Mouse (Mus musculus): ENCODE measurements around the gene Folr1. TPM values are rescaled to one million over a fixed set of nuclear protein-coding genes. Genes with fewer than 3 reads are reported as not detected.
A peak's percentile ranks its signal among the peaks of the same experiment; 100 is the strongest.

Gene Folr1
- polyA plus RNA-seq, 1 experiment from 2014 or later: 79.2 TPM

DNA sequence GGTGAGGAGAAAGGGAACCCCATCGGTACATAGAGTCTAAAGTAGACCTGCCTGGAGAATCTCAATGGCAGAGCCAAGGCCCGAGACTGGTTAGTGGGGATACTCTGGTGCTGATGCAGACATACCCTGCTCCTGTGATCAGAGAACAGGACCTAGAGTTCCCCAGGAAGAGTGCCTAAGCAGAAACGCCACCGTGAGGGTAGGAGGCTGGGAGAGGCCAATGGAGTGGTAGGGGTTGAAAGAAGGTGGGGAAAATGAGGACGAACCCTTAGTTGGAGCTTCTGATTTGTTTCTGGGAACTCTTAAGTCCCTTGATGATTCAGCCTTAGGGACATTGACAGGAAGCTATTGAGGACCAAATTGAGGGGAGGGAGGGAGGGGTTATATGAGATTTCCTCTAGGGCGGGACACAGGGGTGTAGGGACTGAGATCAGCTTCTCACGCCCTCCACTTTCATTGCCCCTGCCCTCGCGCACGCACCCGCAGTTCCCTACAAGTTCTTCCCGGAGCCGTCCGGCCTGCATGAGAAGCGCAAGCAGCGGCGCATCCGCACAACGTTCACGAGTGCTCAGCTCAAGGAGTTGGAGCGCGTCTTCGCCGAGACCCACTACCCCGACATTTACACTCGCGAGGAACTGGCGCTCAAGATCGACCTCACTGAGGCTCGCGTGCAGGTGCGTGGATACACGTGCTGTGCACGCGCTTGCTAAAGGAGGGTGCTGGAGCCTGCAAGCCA lies 50.1 kb downstream of the Folr1 start:
- Histone ChIP-seq H3K27ac (ENCODE audit: low read depth) (no peak overlapping the region), H3K4me3 (ENCODE audit: low read depth, low read length) (peak overlapping the region; percentile 38), H3K4me1 (replicated peaks; ENCODE audit: control insufficient read depth, insufficient read depth, low read length) (peaks cover 24% of the 10 kb centered on the region), H3K9ac (ENCODE audit: low read length) (peak overlapping the region; percentile 16; the same call in 1 of the 2 replicates), H3K27me3 (replicated peaks; ENCODE audit: control insufficient read depth, insufficient read depth, low read length) (peaks cover 67% of the 10 kb centered on the region), H3K36me3 (ENCODE audit: control insufficient read depth, insufficient read depth, low read length) (peaks cover 22% of the 10 kb centered on the region), H3K9me3 (ENCODE audit: control insufficient read depth, low read length) (no peaks in the 10 kb centered on the region), H3K4me2 (ENCODE audit: low read length) (peak overlapping the region; percentile 88)
- no peak for ATAC-seq (replicated peaks; ENCODE audit: low FRiP score, low TSS enrichment, low read depth)
- peak; percentile 76 for DNase-seq (ENCODE audit: low spot score)
- 3% methylated on average over 35 of the region's 35 CpGs for WGBS

DNA sequence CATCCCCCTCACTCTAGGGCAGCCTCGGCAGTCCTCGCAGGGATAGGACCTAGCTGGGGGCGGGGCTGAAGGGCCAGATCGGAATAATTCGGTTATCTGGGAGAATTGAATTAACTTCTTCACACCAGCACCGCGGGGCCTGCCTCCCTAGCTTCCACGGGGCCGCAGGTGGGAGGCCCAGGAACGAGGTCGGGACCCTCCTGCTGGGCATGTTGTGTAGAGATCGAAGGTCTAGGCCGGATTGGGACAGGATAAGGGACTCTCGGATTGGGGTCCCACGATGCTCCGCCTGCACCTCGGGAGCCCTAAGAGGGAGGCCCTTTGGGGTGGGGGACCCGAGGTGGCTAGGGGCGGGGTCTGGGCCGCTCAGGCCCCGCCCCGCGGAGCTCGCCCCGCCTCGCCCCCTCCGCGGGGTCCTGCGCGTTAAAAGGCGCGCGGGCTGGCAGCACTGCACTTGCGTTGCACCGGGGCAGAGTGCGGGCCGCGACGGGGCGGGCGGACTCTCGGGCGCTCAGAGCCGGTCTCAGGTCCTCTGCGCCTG lies 52.7 kb downstream of the Folr1 start, which contains the start of gene Phox2a:
Gene Phox2a, plus strand, starts transcription at position 453 of the 541 bp plus-strand sequence.
- peak; percentile 16; the same call in 1 of the 2 replicates for ATAC-seq (replicated peaks; ENCODE audit: low FRiP score, low TSS enrichment, low read depth)
- Histone ChIP-seq H3K4me3 (ENCODE audit: low read depth, low read length) (peak within 1 kb of the TSS; percentile 29), H3K4me2 (ENCODE audit: low read length) (peak within 1 kb of the TSS; percentile 50), H3K36me3 (ENCODE audit: control insufficient read depth, insufficient read depth, low read length) (no peaks in the 10 kb centered on the region), H3K9me3 (ENCODE audit: control insufficient read depth, low read length) (no peaks in the 10 kb centered on the region), H3K4me1 (replicated peaks; ENCODE audit: control insufficient read depth, insufficient read depth, low read length) (peaks cover 24% of the 10 kb centered on the region), H3K27ac (ENCODE audit: low read depth) (no peak within 1 kb of the TSS), H3K27me3 (replicated peaks; ENCODE audit: control insufficient read depth, insufficient read depth, low read length) (peaks cover 67% of the 10 kb centered on the region), H3K9ac (ENCODE audit: low read length) (no peak within 1 kb of the TSS)
- DNase-seq (ENCODE audit: low spot score): peak; percentile 67
- 2% methylated on average over 44 of the region's 45 CpGs for WGBS

Small RNA genes lying within 50 kb of the gene (microRNA-seq; reads per million reads assigned to microRNA genes)
- not detected for gene Gm22655

Other genes starting within 250 kb of the Folr1 start
- 50.8 and 51.1 TPM in 2 replicates for gene Clpb, start 207.2 kb downstream of the Folr1 start, polyA plus RNA-seq (2014; fragmentation: Nextera tagmentation; extraction: Ambion mirVana)
- gene Phox2a, start 52.5 kb downstream of the Folr1 start, polyA plus RNA-seq (2014; fragmentation: Nextera tagmentation; extraction: Ambion mirVana): 6.9 and 7.5 TPM in 2 replicates
- gene Inppl1, start 32.6 kb downstream of the Folr1 start, polyA plus RNA-seq (2014; fragmentation: Nextera tagmentation; extraction: Ambion mirVana): 24.8 and 27.2 TPM in 2 replicates
- gene Folr2, start 13.6 kb downstream of the Folr1 start, polyA plus RNA-seq (2014; fragmentation: Nextera tagmentation; extraction: Ambion mirVana): 2.1 and 2.5 TPM in 2 replicates
- 71.3 and 76.3 TPM in 2 replicates for gene Anapc15, start 7.1 kb downstream of the Folr1 start, polyA plus RNA-seq (2014; fragmentation: Nextera tagmentation; extraction: Ambion mirVana)
- gene Lamtor1, start 35.1 kb upstream of the Folr1 start, polyA plus RNA-seq (2014; fragmentation: Nextera tagmentation; extraction: Ambion mirVana): 153 and 167 TPM in 2 replicates
- 0.44 and 0.97 TPM in 2 replicates for gene Tomt, start 35.6 kb upstream of the Folr1 start, polyA plus RNA-seq (2014; fragmentation: Nextera tagmentation; extraction: Ambion mirVana)
- 6.8 and 10.1 TPM in 2 replicates for gene Lrrc51, start 63.1 kb upstream of the Folr1 start, polyA plus RNA-seq (2014; fragmentation: Nextera tagmentation; extraction: Ambion mirVana)
- 99.6 and 101 TPM in 2 replicates for gene Numa1, start 63.3 kb upstream of the Folr1 start, polyA plus RNA-seq (2014; fragmentation: Nextera tagmentation; extraction: Ambion mirVana)
- gene Il18bp, start 147.9 kb upstream of the Folr1 start, polyA plus RNA-seq (2014; fragmentation: Nextera tagmentation; extraction: Ambion mirVana): 2.7 and 2.8 TPM in 2 replicates
- 29.3 and 31.7 TPM in 2 replicates for gene Rnf121, start 194.7 kb upstream of the Folr1 start, polyA plus RNA-seq (2014; fragmentation: Nextera tagmentation; extraction: Ambion mirVana)
- gene Xndc1, start 194.7 kb upstream of the Folr1 start, polyA plus RNA-seq (2014; fragmentation: Nextera tagmentation; extraction: Ambion mirVana): 22.7 and 25.8 TPM in 2 replicates
- gene Xntrpc, start 194.9 kb upstream of the Folr1 start, polyA plus RNA-seq (2014; fragmentation: Nextera tagmentation; extraction: Ambion mirVana): 1.1 and 1.5 TPM in 2 replicates
- not detected in 2 replicates for gene Trpc2, start 212.3 kb upstream of the Folr1 start, polyA plus RNA-seq (2014; fragmentation: Nextera tagmentation; extraction: Ambion mirVana)
- 0.49 and 0.90 TPM in 2 replicates for gene Art1, start 231.0 kb upstream of the Folr1 start, polyA plus RNA-seq (2014; fragmentation: Nextera tagmentation; extraction: Ambion mirVana)
- gene Art5, start 238.7 kb upstream of the Folr1 start, polyA plus RNA-seq (2014; fragmentation: Nextera tagmentation; extraction: Ambion mirVana): 0.46 and 0.67 TPM in 2 replicates
- not detected in 2 replicates for gene Chrna10, start 246.0 kb upstream of the Folr1 start, polyA plus RNA-seq (2014; fragmentation: Nextera tagmentation; extraction: Ambion mirVana)